Mouse (Mus musculus) liver, embryonic 16.5 days (tissue): ENCODE measurements around the gene Ube2k. TPM values are rescaled to one million over a fixed set of nuclear protein-coding genes. Genes with fewer than 3 reads are reported as not detected.
A peak's percentile ranks its signal among the peaks of the same experiment; 100 is the strongest.

Source experiments
- ATAC-seq: fragments of 200-750 bp; cut with Nextera tagmentation; 2 replicates; pipeline ENCODE4 v1.8.0; 2017; ENCODE audit warnings: low read depth, mild to moderate bottlenecking, moderate number of reproducible peaks, moderate library complexity
- H3K27ac ChIP-seq: fragments of 300-500 bp; sonication (generic); 2 replicates; pipeline ENCODE4 v1.5.1; 2014; ENCODE audit warnings: mild to moderate bottlenecking, low read length
- H3K27me3 ChIP-seq: fragments of 300-500 bp; sonication (generic); 2 replicates; pipeline ENCODE4 v1.6.1; 2014; ENCODE audit warnings: low read depth, low read length, mixed read lengths; ENCODE audit not compliant: control insufficient read depth, insufficient read depth
- H3K36me3 ChIP-seq: fragments of 300-500 bp; sonication (generic); 2 replicates; pipeline ENCODE4 v1.6.1; 2014; ENCODE audit warnings: mild to moderate bottlenecking; ENCODE audit not compliant: control insufficient read depth, insufficient read depth
- H3K4me1 ChIP-seq: fragments of 300-500 bp; sonication (generic); 2 replicates; pipeline ENCODE4 v1.6.1; 2014; ENCODE audit warnings: low read depth, low read length, mixed read lengths; ENCODE audit not compliant: control insufficient read depth
- H3K4me2 ChIP-seq: fragments of 300-500 bp; sonication (generic); 2 replicates; pipeline ENCODE4 v1.6.1; 2014; ENCODE audit warnings: low read depth, low read length, mixed read lengths
- H3K4me3 ChIP-seq: fragments of 300-500 bp; sonication (generic); 2 replicates; pipeline ENCODE4 v1.5.1; 2014; ENCODE audit warnings: low read depth, mild to moderate bottlenecking, low read length
- H3K9ac ChIP-seq: fragments of 300-500 bp; sonication (generic); 2 replicates; pipeline ENCODE4 v1.6.1; 2014; ENCODE audit warnings: low read depth, low read length
- H3K9me3 ChIP-seq: fragments of 300-500 bp; sonication (generic); replicated peaks from 2 replicates; pipeline ENCODE4 v1.6.1; 2016; ENCODE audit warnings: low read length; ENCODE audit not compliant: control insufficient read depth
- WGBS: fragments of 180-500 bp; shearing (Covaris S2); extraction: QIAGEN DNeasy Blood & Tissue Kit; methylation state at CpG from one replicate; pipeline ENCODE4 v1.1.7; 2014; ENCODE audit not compliant: insufficient replicate concordance; 5-methylcytosine and 5-hydroxymethylcytosine counted together
- polyA plus RNA-seq: library from polyadenylated mRNA; unstranded; fragments of >200 nt; fragmentation: Nextera tagmentation; extraction: Ambion mirVana; gene quantifications from 2 replicates; pipeline ENCODE4 v1.2.1, GENCODE M21; 2015

Ube2k gene
- polyA plus RNA-seq, 1 experiment from 2014 or later: 64.6 TPM

DNA sequence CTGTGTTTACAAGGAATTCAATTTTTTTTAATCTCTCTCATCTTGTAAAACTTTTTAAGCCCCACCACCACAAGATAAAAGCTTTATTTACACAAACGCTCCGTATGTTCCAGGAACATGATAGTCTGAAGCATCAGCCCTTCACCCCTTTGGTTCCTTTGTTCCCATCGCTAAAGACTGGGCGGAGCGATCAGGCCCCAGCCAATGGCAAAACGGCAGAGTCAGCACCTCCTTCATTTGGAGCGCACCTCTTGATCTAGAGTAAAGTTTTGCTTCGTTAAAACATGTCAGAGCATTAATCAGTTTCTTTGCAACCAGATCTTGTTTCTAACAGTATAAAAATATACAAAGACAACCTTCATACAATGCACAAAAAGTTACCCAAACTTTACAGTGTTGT, 31.2 kb upstream of the Ube2k start:
- ATAC-seq: no peak
- H3K4me1 ChIP-seq: no peaks in the 10 kb centered on the region

GRCm38 (mm10) chr5:65508395-65508794, 28.6 kb upstream of the Ube2k start:
- Histone ChIP-seq H3K9ac (no peak overlapping the region), H3K4me1 (no peaks in the 10 kb centered on the region), H3K27ac (no peak overlapping the region), H3K4me2 (no peak overlapping the region), H3K4me3 (no peak overlapping the region), H3K27me3 (no peaks in the 10 kb centered on the region), H3K9me3 (no peaks in the 10 kb centered on the region), H3K36me3 (no peaks in the 10 kb centered on the region)
- 71% methylated on average over 8 of the region's 8 CpGs for WGBS
- no peak for ATAC-seq

More for the DNA sequence above, 31.2 kb upstream of the Ube2k start:
- no peak overlapping the region for H3K4me3 ChIP-seq
- 13% methylated on average over 8 of the region's 8 CpGs for WGBS
- no peaks in the 10 kb centered on the region for H3K36me3 ChIP-seq
- no peaks in the 10 kb centered on the region for H3K9me3 ChIP-seq
- peak overlapping the region; percentile 25 for H3K4me2 ChIP-seq
- no peaks in the 10 kb centered on the region for H3K27me3 ChIP-seq
- H3K9ac ChIP-seq: no peak overlapping the region
- no peak overlapping the region for H3K27ac ChIP-seq

DNA sequence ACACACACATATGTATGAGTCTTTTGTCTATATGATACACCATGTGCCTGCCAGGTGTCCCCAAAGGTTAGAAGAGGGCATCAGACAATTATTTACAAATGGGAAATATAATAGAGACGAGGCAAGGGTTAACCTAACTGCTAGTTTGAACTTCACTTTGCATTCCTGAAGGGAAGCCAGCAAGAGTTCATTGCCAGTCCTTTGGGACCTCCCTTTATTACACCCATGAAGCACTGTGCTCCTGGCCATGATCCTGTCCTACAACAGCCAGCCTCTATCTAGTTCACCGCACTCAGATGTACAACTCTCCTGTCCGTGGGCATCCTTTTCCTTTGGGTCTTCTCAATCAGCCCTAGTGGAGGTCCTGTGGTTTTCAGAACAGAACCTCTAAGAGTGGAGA, 23.5 kb upstream of the Ube2k start:
- Histone ChIP-seq H3K9ac (no peak overlapping the region), H3K4me1 (no peaks in the 10 kb centered on the region), H3K9me3 (no peaks in the 10 kb centered on the region), H3K27me3 (no peaks in the 10 kb centered on the region), H3K4me2 (no peak overlapping the region), H3K36me3 (no peaks in the 10 kb centered on the region), H3K27ac (no peak overlapping the region), H3K4me3 (no peak overlapping the region)
- 49% methylated on average over 3 of the region's 3 CpGs for WGBS
- no peak for ATAC-seq

DNA sequence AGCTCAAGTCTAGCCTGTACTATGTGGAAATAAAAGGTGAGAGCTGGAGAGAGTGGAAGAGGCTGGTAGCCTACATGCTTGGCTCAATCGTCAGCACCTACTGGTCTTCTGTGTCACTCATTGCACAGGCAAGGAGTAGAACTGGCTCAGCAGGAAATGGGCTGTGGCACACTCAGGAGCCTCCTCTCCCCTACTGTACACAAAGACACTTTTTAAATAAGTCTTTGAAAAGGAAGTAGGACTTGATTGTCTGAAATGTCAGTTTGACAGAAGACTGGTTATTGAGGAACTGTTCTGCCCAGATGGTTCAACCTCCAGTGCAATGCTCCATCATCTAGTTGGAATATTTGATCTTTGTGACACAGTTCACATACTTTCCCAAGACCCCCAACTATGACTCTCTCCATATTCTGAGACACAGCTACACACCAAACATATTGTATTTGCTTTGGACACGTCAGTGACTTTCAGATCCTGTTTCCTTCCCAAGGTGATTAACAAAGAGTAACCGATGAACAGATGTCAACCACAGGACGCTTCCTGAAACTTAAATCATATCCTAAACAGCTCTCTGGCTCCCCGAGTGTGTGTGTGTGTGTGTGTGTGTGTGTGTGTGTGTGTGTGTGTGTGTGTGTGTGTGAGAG, 22.3 kb upstream of the Ube2k start:
- H3K4me3 ChIP-seq: no peak overlapping the region
- WGBS: 12% methylated on average over 5 of the region's 5 CpGs
- no peak overlapping the region for H3K9ac ChIP-seq
- no peak overlapping the region for H3K4me2 ChIP-seq
- no peak overlapping the region for H3K27ac ChIP-seq
- no peaks in the 10 kb centered on the region for H3K4me1 ChIP-seq
- ATAC-seq: no peak
- no peaks in the 10 kb centered on the region for H3K36me3 ChIP-seq
- no peaks in the 10 kb centered on the region for H3K9me3 ChIP-seq
- H3K27me3 ChIP-seq: no peaks in the 10 kb centered on the region

GRCm38 (mm10) chr5:65521803-65522202, 15.2 kb upstream of the Ube2k start:
- no peaks in the 10 kb centered on the region for H3K9me3 ChIP-seq
- no peak overlapping the region for H3K4me2 ChIP-seq
- WGBS: 48% methylated on average over 1 of the region's 1 CpGs
- H3K36me3 ChIP-seq: no peaks in the 10 kb centered on the region
- H3K27ac ChIP-seq: no peak overlapping the region
- H3K9ac ChIP-seq: no peak overlapping the region
- no peaks in the 10 kb centered on the region for H3K4me1 ChIP-seq
- H3K27me3 ChIP-seq: no peaks in the 10 kb centered on the region
- H3K4me3 ChIP-seq: no peak overlapping the region
- no peak for ATAC-seq

DNA sequence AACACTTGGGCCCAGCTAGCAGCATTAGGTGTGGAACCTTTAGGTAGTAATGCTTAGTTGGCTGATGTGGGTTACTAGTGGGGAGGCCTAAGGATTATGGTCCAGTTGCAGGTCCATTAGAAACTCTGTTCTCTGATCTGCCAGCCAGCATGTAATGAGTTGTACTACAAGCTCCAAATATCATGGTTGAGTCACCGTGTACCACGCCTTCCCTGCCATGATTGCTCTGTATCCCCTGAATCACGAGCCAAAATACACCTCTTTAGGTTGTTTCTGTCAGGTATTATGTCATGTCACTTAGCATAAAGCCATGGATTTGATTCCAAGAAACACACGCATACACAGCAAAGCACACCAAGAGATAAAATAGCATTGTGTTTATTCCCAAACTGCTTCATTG, 12.2 kb upstream of the Ube2k start:
- Histone ChIP-seq H3K36me3 (no peaks in the 10 kb centered on the region), H3K9ac (no peak overlapping the region), H3K27ac (no peak overlapping the region), H3K4me1 (no peaks in the 10 kb centered on the region), H3K4me2 (no peak overlapping the region), H3K4me3 (no peak overlapping the region), H3K9me3 (no peaks in the 10 kb centered on the region), H3K27me3 (no peaks in the 10 kb centered on the region)
- WGBS: 70% methylated on average over 4 of the region's 4 CpGs
- ATAC-seq: no peak

GRCm38 (mm10) chr5:65525674-65526443, 11.2 kb upstream of the Ube2k start:
- Histone ChIP-seq H3K4me2 (no peak overlapping the region), H3K36me3 (no peaks in the 10 kb centered on the region), H3K9ac (no peak overlapping the region), H3K27me3 (no peaks in the 10 kb centered on the region), H3K27ac (no peak overlapping the region), H3K4me3 (no peak overlapping the region), H3K4me1 (no peaks in the 10 kb centered on the region), H3K9me3 (no peaks in the 10 kb centered on the region)
- ATAC-seq: no peak
- WGBS: 44% methylated on average over 8 of the region's 8 CpGs

GRCm38 (mm10) chr5:65531283-65531682, 5.8 kb upstream of the Ube2k start:
- Histone ChIP-seq H3K9me3 (no peaks in the 10 kb centered on the region), H3K27ac (no peak overlapping the region), H3K4me2 (no peak overlapping the region), H3K9ac (no peak overlapping the region), H3K4me1 (peaks cover 1% of the 10 kb centered on the region), H3K4me3 (no peak overlapping the region), H3K36me3 (no peaks in the 10 kb centered on the region), H3K27me3 (no peaks in the 10 kb centered on the region)
- WGBS: 58% methylated on average over 3 of the region's 3 CpGs
- ATAC-seq: no peak

DNA sequence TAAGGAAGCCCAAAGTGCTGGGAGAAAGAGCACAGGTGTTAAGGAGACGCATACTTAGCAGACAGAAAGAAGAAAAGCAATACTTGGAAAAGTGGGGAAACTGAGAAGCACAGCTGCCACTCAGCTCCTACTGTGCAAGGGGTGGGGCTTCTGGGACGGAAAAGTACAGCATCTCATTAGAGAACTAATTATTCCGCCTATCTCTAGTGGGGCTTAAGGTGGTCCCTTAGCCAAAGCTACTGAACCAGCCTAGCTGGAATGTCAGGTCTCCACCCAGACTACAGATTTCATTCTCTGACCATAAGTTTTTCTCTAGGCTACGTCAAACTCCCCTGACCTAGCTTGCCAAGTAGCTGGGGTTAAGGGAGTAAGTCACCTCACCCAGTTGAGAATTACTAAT, 2.5 kb upstream of the Ube2k start:
- no peaks in the 10 kb centered on the region for H3K36me3 ChIP-seq
- 68% methylated on average over 4 of the region's 4 CpGs for WGBS
- no peak overlapping the region for H3K4me2 ChIP-seq
- H3K4me3 ChIP-seq: no peak overlapping the region
- no peak for ATAC-seq
- H3K9ac ChIP-seq: no peak overlapping the region
- no peaks in the 10 kb centered on the region for H3K9me3 ChIP-seq
- no peak overlapping the region for H3K27ac ChIP-seq
- H3K4me1 ChIP-seq: peaks cover 11% of the 10 kb centered on the region
- no peaks in the 10 kb centered on the region for H3K27me3 ChIP-seq
